Mouse (Mus musculus) hindbrain, embryonic 14.5 days (tissue): ENCODE results near the gene Fhl4. TPM values are rescaled to one million over a fixed set of nuclear protein-coding genes. Genes with fewer than 3 reads are reported as not detected.

Experiments used
- polyA plus RNA-seq: library from polyadenylated mRNA; unstranded; fragments of >200 nt; fragmentation: Nextera tagmentation; extraction: Ambion mirVana; gene quantifications from 2 replicates; pipeline ENCODE4 v1.2.1, GENCODE M21; 2014

Fhl4 gene
- polyA plus RNA-seq, 1 experiment from 2014 or later: 2.3 TPM

Other genes starting within 250 kb of the Fhl4 start
- 45.6 and 49.4 TPM in 2 replicates for gene Ric8b, start 184.9 kb downstream of the Fhl4 start, polyA plus RNA-seq
- 45.2 and 51.7 TPM in 2 replicates for gene Tmem263, start 132 bp upstream of the Fhl4 start, polyA plus RNA-seq
- gene Mterf2, start 25.5 kb upstream of the Fhl4 start, polyA plus RNA-seq: 28.0 and 32.7 TPM in 2 replicates
- 32.9 and 40.1 TPM in 2 replicates for gene Cry1, start 82.6 kb upstream of the Fhl4 start, polyA plus RNA-seq